ENCODE assay signal across 28 mouse cellular contexts in the genomic region with DNA sequence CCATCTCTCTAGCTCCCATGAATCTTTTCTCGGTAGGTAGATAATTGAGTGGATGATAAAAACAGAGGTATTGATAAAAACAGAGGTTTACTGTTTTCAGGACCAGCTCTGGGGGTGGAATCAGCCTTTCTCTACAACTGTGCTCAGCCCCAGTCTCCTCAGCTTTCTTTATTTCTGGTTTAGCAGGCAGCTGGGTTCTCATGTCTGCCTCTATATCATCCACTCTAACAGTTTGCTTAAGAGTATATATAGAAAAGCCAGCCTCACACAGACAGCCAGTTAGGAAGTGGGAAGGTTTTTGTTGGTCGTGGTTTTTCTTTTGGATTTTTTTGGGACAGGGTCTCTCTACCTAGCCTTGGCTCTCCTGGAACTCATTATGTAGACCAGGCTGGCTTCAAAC. TPM values are rescaled to one million over a fixed set of nuclear protein-coding genes. Genes with fewer than 3 reads are reported as not detected.
DNase-seq lines count a peak whose midpoint lies in the region; ATAC-seq and TF ChIP-seq lines count a peak whose summit lies in the region.
"Had no signal": no experiment of that assay in that cellular context is flagged by ENCODE, and none has a peak within 500 bp of the region (broad histone marks: within the 10 kb centered on the region; RNA-seq: fewer than 3 reads in every experiment).

No protein-coding gene starts in this region.

- H3K4me2 ChIP-seq in heart, embryonic 13.5 days: no peak overlapping the region
- no peak overlapping the region for H3K4me2 ChIP-seq in liver, embryonic 12.5 days
- no peak overlapping the region for H3K4me2 ChIP-seq in liver, embryonic 11.5 days
- H3K4me2 ChIP-seq: embryonic facial prominence, embryonic 12.5 days; embryonic facial prominence, embryonic 15.5 days; forebrain, embryonic 12.5 days; forebrain, embryonic 15.5 days; heart, embryonic 11.5 days; hindbrain, embryonic 13.5 days; intestine, embryonic 15.5 days had no signal

- H3K9ac ChIP-seq in heart, embryonic 13.5 days: no peak overlapping the region
- no peak overlapping the region for H3K9ac ChIP-seq in liver, embryonic 12.5 days
- no peak overlapping the region for H3K9ac ChIP-seq in liver, embryonic 11.5 days (ENCODE audit: low read depth, low read length)
- H3K9ac ChIP-seq: embryonic facial prominence, embryonic 12.5 days; embryonic facial prominence, embryonic 15.5 days; forebrain, embryonic 12.5 days; forebrain, embryonic 15.5 days; hindbrain, embryonic 13.5 days; intestine, embryonic 15.5 days had no signal

- H3K4me1 ChIP-seq in heart, embryonic 13.5 days: peaks cover 10% of the 10 kb centered on the region
- peaks cover 27% of the 10 kb centered on the region for H3K4me1 ChIP-seq in liver, embryonic 12.5 days
- 0 out of 2 replicates have a peak, but pooled peaks cover 6% of the 10 kb centered on the region for H3K4me1 ChIP-seq in liver, embryonic 11.5 days (replicated peaks; ENCODE audit: control insufficient read depth, insufficient read depth, low read length)
- peaks cover 8% of the 10 kb centered on the region for H3K4me1 ChIP-seq in embryonic fibroblast, embryonic 13.5 days (ENCODE audit: control insufficient read depth, insufficient read depth, low read length)
- H3K4me1 ChIP-seq: embryonic facial prominence, embryonic 12.5 days; forebrain, embryonic 12.5 days; forebrain, embryonic 15.5 days; hindbrain, embryonic 10.5 days; hindbrain, embryonic 13.5 days; intestine, embryonic 15.5 days had no signal

- no peak for TF ChIP-seq POLR2A in embryonic fibroblast, embryonic 13.5 days (IDR thresholded peaks at IDR 0.05; ENCODE audit: low read depth, low read length)

- 0 out of 2 replicates have a peak, but pooled peaks cover 4% of the 10 kb centered on the region for H3K9me3 ChIP-seq in heart, embryonic 13.5 days
- no peaks in the 10 kb centered on the region for H3K9me3 ChIP-seq in liver, embryonic 12.5 days (replicated peaks)
- no peaks in the 10 kb centered on the region for H3K9me3 ChIP-seq in liver, embryonic 11.5 days (ENCODE audit: control insufficient read depth, low read length)
- H3K9me3 ChIP-seq: embryonic facial prominence, embryonic 12.5 days; embryonic facial prominence, embryonic 15.5 days; forebrain, embryonic 15.5 days; G1E; intestine, embryonic 15.5 days had no signal

- H3K4me3 ChIP-seq in gastrocnemius, adult 2 months: no peak overlapping the region
- no peak overlapping the region for H3K4me3 ChIP-seq in heart, embryonic 13.5 days
- no peak overlapping the region for H3K4me3 ChIP-seq in liver, embryonic 12.5 days
- H3K4me3 ChIP-seq in liver, embryonic 11.5 days (ENCODE audit: low read depth, low read length): no peak overlapping the region
- no peak overlapping the region for H3K4me3 ChIP-seq in embryonic fibroblast, embryonic 13.5 days (ENCODE audit: insufficient read depth, low read length)
- H3K4me3 ChIP-seq: embryonic facial prominence, embryonic 12.5 days; embryonic facial prominence, embryonic 15.5 days; erythroblast, embryonic 14.5 days; forebrain, embryonic 12.5 days; forebrain, embryonic 15.5 days; hindbrain, embryonic 10.5 days; hindbrain, embryonic 13.5 days; intestine, embryonic 15.5 days had no signal

- DNase-seq in gastrocnemius, adult 2 months: no peak
- DNase-seq in gastrocnemius, adult 18-20 months (ENCODE audit: low spot score): no peak
- DNase-seq in heart, adult 8-10 months (ENCODE audit: low spot score): no peak
- DNase-seq in liver, embryonic 11.5 days (ENCODE audit: low spot score): no peak
- DNase-seq: adrenal gland, postnatal 10 days; adrenal gland, postnatal 36 days; cerebellum, adult 11 months; cerebellum, adult 2 months; cerebellum, adult 9-11 months; cerebellum, postnatal 25 days; gastrocnemius, postnatal 10 days; gastrocnemius, postnatal 36 days; kidney, adult 11 months had no signal

- no peak for ATAC-seq in heart, embryonic 13.5 days (ENCODE audit: extremely low read depth, insufficient number of reproducible peaks, low FRiP score, low TSS enrichment)
- no peak for ATAC-seq in liver, embryonic 12.5 days
- no peak for ATAC-seq in liver, embryonic 11.5 days (replicated peaks; ENCODE audit: low FRiP score)
- ATAC-seq: forebrain, embryonic 15.5 days; hindbrain, embryonic 16.5 days; intestine, embryonic 15.5 days had no signal

- H3K36me3 ChIP-seq in heart, embryonic 13.5 days: peaks cover 88% of the 10 kb centered on the region
- peaks cover 57% of the 10 kb centered on the region for H3K36me3 ChIP-seq in liver, embryonic 12.5 days
- peaks cover 35% of the 10 kb centered on the region for H3K36me3 ChIP-seq in liver, embryonic 11.5 days (ENCODE audit: control insufficient read depth, insufficient read depth, low read length)
- H3K36me3 ChIP-seq: G1E had no signal

- TF ChIP-seq CTCF in gastrocnemius, adult 2 months (IDR thresholded peaks at IDR 0.05): no peak
- no peak for TF ChIP-seq CTCF in embryonic fibroblast, embryonic 13.5 days (IDR thresholded peaks at IDR 0.05; ENCODE audit: borderline replicate concordance, insufficient read depth, low read length)

- intact Hi-C loops in gastrocnemius, adult 2 months (cut with DNase I): no loop called here

- 70% methylated on average over 2 of the region's 2 CpGs for WGBS in heart, embryonic 13.5 days
- WGBS in liver, embryonic 12.5 days (ENCODE audit: insufficient replicate concordance): 58% methylated on average over 2 of the region's 2 CpGs
- WGBS in liver, embryonic 11.5 days: 74% methylated on average over 2 of the region's 2 CpGs

- H3K27me3 ChIP-seq in heart, embryonic 13.5 days (replicated peaks): no peaks in the 10 kb centered on the region
- no peaks in the 10 kb centered on the region for H3K27me3 ChIP-seq in liver, embryonic 12.5 days (replicated peaks)
- no peaks in the 10 kb centered on the region for H3K27me3 ChIP-seq in liver, embryonic 11.5 days (replicated peaks; ENCODE audit: control insufficient read depth, insufficient read depth, low read length)
- H3K27me3 ChIP-seq: embryonic facial prominence, embryonic 12.5 days; embryonic facial prominence, embryonic 15.5 days; forebrain, embryonic 12.5 days; forebrain, embryonic 15.5 days; hindbrain, embryonic 13.5 days; intestine, embryonic 15.5 days; Patski had no signal

- H3K27ac ChIP-seq in gastrocnemius, adult 2 months: peak overlapping the region; percentile 62
- H3K27ac ChIP-seq in heart, embryonic 13.5 days (replicated peaks): peak overlapping the region; percentile 5
- H3K27ac ChIP-seq in liver, embryonic 12.5 days: 0 out of 2 replicates have a peak overlapping the region, but pooled peaks have one; percentile 5
- no peak overlapping the region for H3K27ac ChIP-seq in liver, embryonic 11.5 days (ENCODE audit: low read depth, low read length)
- peak overlapping the region; percentile 75 for H3K27ac ChIP-seq in embryonic fibroblast, embryonic 13.5 days (ENCODE audit: insufficient read depth, low read length)
- H3K27ac ChIP-seq: embryonic facial prominence, embryonic 12.5 days; embryonic facial prominence, embryonic 15.5 days; forebrain, embryonic 12.5 days; forebrain, embryonic 15.5 days; hindbrain, embryonic 10.5 days; hindbrain, embryonic 13.5 days; intestine, embryonic 15.5 days had no signal

RNA-seq across cellular contexts. Expression of gene Eif4g3, which starts 38.6 kb away (rescaled TPM):
- 100 to 1,000 TPM; 108 to 145 TPM for total RNA-seq in gastrocnemius, adult 2 months (2021)
- 100 to 1,000 TPM; 115 to 117 TPM for total RNA-seq in gastrocnemius, adult 18-20 months (2021)
- polyA plus RNA-seq in heart, embryonic 13.5 days (2015; fragmentation: Nextera tagmentation; extraction: Ambion mirVana): 19.9 and 22.2 TPM in 2 replicates
- 10 to 100 TPM; 36.5 to 42.9 (median 41.0) TPM for total RNA-seq in heart, adult 8-10 months (2022)
- polyA plus RNA-seq in liver, embryonic 12.5 days (2016; fragmentation: Nextera tagmentation; extraction: Ambion mirVana): 15.2 and 15.8 TPM in 2 replicates
- polyA plus RNA-seq in liver, embryonic 11.5 days (2014; fragmentation: Nextera tagmentation; extraction: Ambion mirVana): 26.2 and 28.3 TPM in 2 replicates
- 83.4 and 92.1 TPM in 2 replicates for polyA plus RNA-seq in embryonic fibroblast, embryonic 13.5 days (2011; ENCODE audit: insufficient read length, low read depth, missing spikeins)
